Comparison of ENCODE assay signal across 20 mouse cellular contexts in the genomic region with DNA sequence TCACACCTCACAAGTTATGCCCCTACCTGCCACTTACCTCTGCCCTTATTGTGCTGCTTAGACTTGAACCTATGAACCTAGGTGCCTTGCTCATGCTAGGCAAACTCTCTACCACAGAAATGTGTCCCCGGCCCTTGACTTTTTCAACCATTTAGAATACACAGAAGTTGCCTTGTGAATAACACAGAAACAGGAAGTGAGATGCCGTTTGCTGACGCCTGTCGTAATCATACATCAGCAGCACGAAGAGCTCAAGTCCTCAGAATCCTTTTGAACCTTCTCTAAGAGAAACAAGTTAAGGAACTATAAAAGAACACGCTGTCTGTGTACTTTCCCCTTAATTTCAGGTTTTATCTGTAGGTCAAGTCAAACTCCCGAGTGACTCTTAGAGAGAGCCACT. TPM values are rescaled to one million over a fixed set of nuclear protein-coding genes. Genes with fewer than 3 reads are reported as not detected.
DNase-seq lines count a peak whose midpoint lies in the region; ATAC-seq and TF ChIP-seq lines count a peak whose summit lies in the region.
"Had no signal": no experiment of that assay in that cellular context is flagged by ENCODE, and none has a peak within 500 bp of the region (broad histone marks: within the 10 kb centered on the region; RNA-seq: fewer than 3 reads in every experiment).

No protein-coding gene starts in this region.

- no peaks in the 10 kb centered on the region for H3K9me3 ChIP-seq in CH12.LX (replicated peaks; ENCODE audit: low read length)
- no peaks in the 10 kb centered on the region for H3K9me3 ChIP-seq in kidney, embryonic 15.5 days (replicated peaks)
- H3K9me3 ChIP-seq: embryonic facial prominence, embryonic 15.5 days; forebrain, embryonic 12.5 days; heart, embryonic 13.5 days; liver, embryonic 12.5 days; neural tube, embryonic 13.5 days; stomach, embryonic 15.5 days had no signal

- no peaks in the 10 kb centered on the region for H3K36me3 ChIP-seq in CH12.LX (replicated peaks in 1 of 2; ENCODE audit: control insufficient read depth in 1 of 2, insufficient read depth in 1 of 2, low read length in 1 of 2)
- H3K36me3 ChIP-seq in small intestine, adult 2 months (ENCODE audit: control insufficient read depth, insufficient read depth, low read length), result no peaks in the 10 kb centered on the region
- no peaks in the 10 kb centered on the region for H3K36me3 ChIP-seq in kidney, embryonic 15.5 days
- H3K36me3 ChIP-seq: embryonic facial prominence, embryonic 15.5 days; forebrain, embryonic 12.5 days; heart, embryonic 13.5 days; liver, embryonic 12.5 days; neural tube, embryonic 13.5 days; stomach, embryonic 15.5 days had no signal

- DNase-seq in spleen, postnatal 36 days (ENCODE audit: low spot score in 2 of 2), result peak; percentile 17 to 19
- no peak for DNase-seq in spleen, postnatal 10 days (ENCODE audit: low spot score in 2 of 2)
- DNase-seq in CH12.LX (ENCODE audit: extremely low read depth), result peak; percentile 35
- DNase-seq in layer of hippocampus, adult 11-12 months (ENCODE audit: low spot score), result no peak
- DNase-seq in cerebellum, adult 9-10 months, result no peak
- DNase-seq: cerebellum, adult 11-12 months; heart, postnatal 4 days; kidney, postnatal 10 days had no signal

- no peak for TF ChIP-seq CTCF in CH12.LX (conservative IDR thresholded peaks at IDR 0.05 in 1 of 2, IDR thresholded peaks at IDR 0.05 in 1 of 2; ENCODE audit: low read depth in 2 of 2, low read length in 2 of 2)
- no peak for TF ChIP-seq CTCF in small intestine, adult 2 months (IDR thresholded peaks at IDR 0.05; ENCODE audit: extremely low read depth, insufficient read length, insufficient replicate concordance, low read depth, low read length)

- H3K4me1 ChIP-seq in CH12.LX (ENCODE audit: control insufficient read depth in 1 of 2, insufficient read depth in 2 of 2), result peaks cover 0 to 6% of the 10 kb centered on the region in 2 experiments; a peak in 1 of 4 replicates
- peaks cover 6% of the 10 kb centered on the region; the same call in 1 of the 2 replicates for H3K4me1 ChIP-seq in small intestine, adult 2 months (ENCODE audit: control insufficient read depth, insufficient read depth, insufficient read length, low read length)
- no peaks in the 10 kb centered on the region for H3K4me1 ChIP-seq in kidney, embryonic 15.5 days
- H3K4me1 ChIP-seq: forebrain, embryonic 12.5 days; heart, embryonic 13.5 days; neural tube, embryonic 13.5 days; stomach, embryonic 15.5 days had no signal

- dilution Hi-C loops in CH12.LX (cut with MboI; ENCODE audit: extremely low pct_ligation_motif_present, extremely low pct_unique_long_range_greater_than_20kb, low sequenced_read_pairs), result no loop called here

- in situ Hi-C loops in CH12.LX (cut with MboI; ENCODE audit: low pct_ligation_motif_present, low pct_unique_long_range_greater_than_20kb, low sequenced_read_pairs), result loop anchor here (10.0 kb wide), 1 partner anchor 85 kb away; no protein-coding TSS in a partner anchor

- ATAC-seq in inflammation-experienced regulatory T-cells, adult 6 months, result peak; percentile 83
- ATAC-seq in kidney, embryonic 15.5 days (replicated peaks; ENCODE audit: low FRiP score), result no peak
- ATAC-seq: liver, embryonic 12.5 days; midbrain, embryonic 16.5 days; Patski had no signal

- H3K9ac ChIP-seq in CH12.LX (ENCODE audit: insufficient read depth, low read depth), result no peak overlapping the region
- H3K9ac ChIP-seq in kidney, embryonic 15.5 days, result no peak overlapping the region
- H3K9ac ChIP-seq: embryonic facial prominence, embryonic 15.5 days; forebrain, embryonic 12.5 days; heart, embryonic 13.5 days; liver, embryonic 12.5 days; neural tube, embryonic 13.5 days; stomach, embryonic 15.5 days had no signal

- no peak overlapping the region for H3K4me2 ChIP-seq in CH12.LX (ENCODE audit: insufficient read depth, low read depth, poor library complexity, severe bottlenecking)
- no peak overlapping the region for H3K4me2 ChIP-seq in kidney, embryonic 15.5 days
- H3K4me2 ChIP-seq: embryonic facial prominence, embryonic 15.5 days; forebrain, embryonic 12.5 days; heart, embryonic 13.5 days; liver, embryonic 12.5 days; neural tube, embryonic 13.5 days; stomach, embryonic 15.5 days had no signal

- TF ChIP-seq EP300 in CH12.LX (IDR thresholded peaks at IDR 0.05; ENCODE audit: low read length), result no peak

- H3K79me2 ChIP-seq in CH12.LX (replicated peaks; ENCODE audit: control insufficient read depth, extremely low read depth, insufficient read depth, poor library complexity, severe bottlenecking), result no peaks in the 10 kb centered on the region

- WGBS in small intestine, adult 2 months, result 59% methylated on average over 7 of the region's 7 CpGs
- WGBS in kidney, embryonic 15.5 days, result 76% methylated on average over 7 of the region's 7 CpGs

- no peak for TF ChIP-seq POLR2A in CH12.LX (IDR thresholded peaks at IDR 0.05; ENCODE audit: low read depth, low read length)
- no peak for TF ChIP-seq POLR2A in small intestine, adult 2 months (IDR thresholded peaks at IDR 0.05; ENCODE audit: low read depth, low read length)

- no peak for TF ChIP-seq RAD21 in CH12.LX (IDR thresholded peaks at IDR 0.05; ENCODE audit: low read depth, low read length)

- no peak overlapping the region for H3K4me3 ChIP-seq in CH12.LX (replicated peaks in 1 of 3; ENCODE audit: low read depth in 2 of 3, low read length in 2 of 3, poor library complexity in 1 of 3)
- H3K4me3 ChIP-seq in small intestine, adult 2 months (ENCODE audit: low read depth, low read length), result no peak overlapping the region
- no peak overlapping the region for H3K4me3 ChIP-seq in kidney, embryonic 15.5 days (replicated peaks)
- H3K4me3 ChIP-seq: embryonic facial prominence, embryonic 15.5 days; forebrain, embryonic 12.5 days; heart, embryonic 13.5 days; liver, embryonic 12.5 days; neural tube, embryonic 13.5 days; stomach, embryonic 15.5 days had no signal

- H3K27ac ChIP-seq in CH12.LX (ENCODE audit: insufficient read depth, low read depth), result no peak overlapping the region
- peak overlapping the region; percentile 25 for H3K27ac ChIP-seq in small intestine, adult 2 months (ENCODE audit: insufficient read depth, low read depth, low read length)
- H3K27ac ChIP-seq in kidney, embryonic 15.5 days, result no peak overlapping the region
- H3K27ac ChIP-seq: embryonic facial prominence, embryonic 15.5 days; forebrain, embryonic 12.5 days; heart, embryonic 13.5 days; liver, embryonic 12.5 days; macrophage; neural tube, embryonic 13.5 days; stomach, embryonic 15.5 days had no signal

- H3K27me3 ChIP-seq in CH12.LX (replicated peaks), result no peaks in the 10 kb centered on the region
- no peaks in the 10 kb centered on the region for H3K27me3 ChIP-seq in small intestine, adult 2 months (ENCODE audit: control insufficient read depth, insufficient read depth, low read length)
- no peaks in the 10 kb centered on the region for H3K27me3 ChIP-seq in kidney, embryonic 15.5 days
- H3K27me3 ChIP-seq: embryonic facial prominence, embryonic 15.5 days; forebrain, embryonic 12.5 days; heart, embryonic 13.5 days; liver, embryonic 12.5 days; neural tube, embryonic 13.5 days; Patski; stomach, embryonic 15.5 days had no signal

TF ChIP-seq in CH12.LX, 34 proteins besides CTCF, POLR2A, EP300 and RAD21:
- TF ChIP-seq SIN3A (IDR thresholded peaks at IDR 0.05; ENCODE audit: low read length) (no peak), MXI1 (IDR thresholded peaks at IDR 0.05; ENCODE audit: low read depth, low read length) (no peak), IRF4 (IDR thresholded peaks at IDR 0.05; ENCODE audit: low read depth, low read length) (peak; percentile 16; the same call in 1 of the 2 replicates), HCFC1 (IDR thresholded peaks at IDR 0.05; ENCODE audit: low read depth, low read length) (no peak), ELF1 (IDR thresholded peaks at IDR 0.05; ENCODE audit: low read depth, low read length) (no peak; the same call in 1 of the 2 replicates), CHD1 (IDR thresholded peaks at IDR 0.05; ENCODE audit: low read depth, low read length) (no peak)

RNA-seq across cellular contexts. Expression of gene Jak2, which starts 41.7 kb away (rescaled TPM):
- total RNA-seq in CH12.LX (2012; rRNA removed), result 7.6 and 8.4 TPM in 2 replicates
- 11.1 and 11.5 TPM in 2 replicates for total RNA-seq in CH12.LX (2014; rRNA removed)
- polyA plus RNA-seq in CH12.LX (2012; ENCODE audit: insufficient read length, low read depth), result 5.3 and 6.6 TPM in 2 replicates
- 10 to 100 TPM; 21.2 to 26.9 (median 23.4) TPM for polyA plus RNA-seq in inflammation-experienced regulatory T-cells, adult 6 months (2017; shearing (Covaris generic))
- polyA plus RNA-seq in small intestine, adult 2 months (2012; rRNA removed), result 4.0 and 14.5 TPM in 2 replicates
- 8.1 and 8.8 TPM in 2 replicates for polyA plus RNA-seq in kidney, embryonic 15.5 days (2015; fragmentation: Nextera tagmentation; extraction: Ambion mirVana)

Comparison
In these comparisons a context has a peak if more than half of its experiments do, and no peak if none do; other contexts are left out.
1. DNase-seq: peak in spleen, postnatal 36 days (2 of 2) and CH12.LX (single experiment); none in spleen, postnatal 10 days (0 of 2), layer of hippocampus, adult 11-12 months (single experiment) and cerebellum, adult 9-10 months (single experiment).